Mouse (Mus musculus): ENCODE data around the gene Egln2.

DNA sequence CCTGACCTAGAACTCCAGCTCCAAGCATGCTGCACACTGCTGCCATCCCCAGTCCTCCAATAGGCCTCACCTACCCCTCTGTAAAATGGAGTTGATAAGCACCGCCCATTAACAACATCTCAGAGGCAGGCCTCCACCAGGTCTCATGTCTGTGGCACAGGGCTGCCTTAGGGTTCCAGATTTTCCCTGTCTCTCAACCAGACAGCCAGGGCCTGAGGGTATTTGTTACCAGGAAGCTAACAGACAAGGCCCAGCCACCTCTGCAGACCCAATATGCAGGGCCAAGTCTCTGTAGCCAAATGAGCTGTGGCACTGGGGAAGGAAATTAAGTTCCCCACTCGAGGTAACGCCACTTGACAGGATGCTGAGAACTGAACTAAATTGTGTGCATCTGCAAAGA, 5.7 kb downstream of the Egln2 start:
- TF ChIP-seq GATA1 (IDR thresholded peaks at IDR 0.05; ENCODE audit: low read length): no peak
- TF ChIP-seq TAL1 (IDR thresholded peaks at IDR 0.05; ENCODE audit: low read length): no peak

All from erythroblast, embryonic 14.5 days (primary cell).